Mouse (Mus musculus) spleen, postnatal 10 days (tissue): Measurements from ENCODE around the gene Haus4.

Experiments
- DNase-seq, 2 experiments: peaks; one replicate each; pipeline ENCODE4 v3.0.0; 2021 to 2022; ENCODE audit warnings: low spot score in 2 of 2

The Haus4 gene

DNA sequence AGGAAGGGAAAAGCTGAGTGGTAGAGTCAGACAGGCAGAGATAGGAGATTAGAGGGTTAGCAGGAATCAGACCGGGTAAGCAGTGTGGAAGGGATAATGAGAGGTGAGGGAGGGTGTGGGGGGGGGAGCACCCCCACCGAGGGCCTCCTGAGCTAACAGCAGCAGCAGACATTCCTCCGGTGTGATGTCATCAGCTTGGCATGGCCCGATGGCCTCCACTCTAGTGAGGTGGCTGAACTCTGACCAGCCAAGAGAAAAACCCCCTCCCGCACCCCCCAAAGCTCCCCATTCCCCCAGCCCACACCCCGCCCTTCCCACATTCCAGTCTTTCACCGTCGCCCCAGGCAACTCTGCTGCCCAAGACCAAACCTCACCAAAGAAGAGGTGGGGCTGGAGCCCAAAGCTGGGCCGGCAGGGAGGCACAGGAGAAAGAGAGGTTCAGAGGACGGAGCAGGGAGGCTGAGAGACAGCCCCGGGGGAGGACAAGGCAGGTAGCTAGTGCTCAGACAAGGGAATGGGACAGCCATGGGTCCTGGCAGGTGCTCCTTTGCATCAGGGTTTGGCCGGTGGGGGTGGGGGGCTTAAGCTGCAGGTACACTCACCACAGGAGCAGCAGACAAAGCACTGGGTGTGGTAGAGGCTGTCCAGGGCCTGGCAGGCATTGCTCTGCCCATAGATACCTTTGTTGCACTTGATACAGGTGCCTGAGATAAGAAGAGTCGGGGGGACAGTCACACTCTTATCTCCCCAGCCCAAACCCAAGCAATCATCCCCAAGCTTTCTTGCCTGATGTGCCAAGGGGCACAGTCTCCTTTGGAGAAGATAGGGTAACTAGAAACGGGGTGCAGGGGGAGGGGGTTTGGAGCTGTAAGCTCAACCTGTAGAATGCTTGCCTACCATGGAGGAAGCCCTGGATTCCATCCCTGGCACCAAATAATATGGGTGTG lies 18.6 kb upstream of the Haus4 start:
- no peak for DNase-seq

- no peak for DNase-seq
Observed at GRCm38 (mm10) chr14:54572122-54572521, 17.7 kb upstream of the Haus4 start.

- no peak for DNase-seq
Observed at GRCm38 (mm10) chr14:54569451-54570392, 15.3 kb upstream of the Haus4 start.

- DNase-seq: peak; percentile 60 to 80
Observed at GRCm38 (mm10) chr14:54568694-54569414, 14.4 kb upstream of the Haus4 start.

GRCm38 (mm10) chr14:54560527-54561242 lies 6.3 kb upstream of the Haus4 start:
- no peak for DNase-seq

DNA sequence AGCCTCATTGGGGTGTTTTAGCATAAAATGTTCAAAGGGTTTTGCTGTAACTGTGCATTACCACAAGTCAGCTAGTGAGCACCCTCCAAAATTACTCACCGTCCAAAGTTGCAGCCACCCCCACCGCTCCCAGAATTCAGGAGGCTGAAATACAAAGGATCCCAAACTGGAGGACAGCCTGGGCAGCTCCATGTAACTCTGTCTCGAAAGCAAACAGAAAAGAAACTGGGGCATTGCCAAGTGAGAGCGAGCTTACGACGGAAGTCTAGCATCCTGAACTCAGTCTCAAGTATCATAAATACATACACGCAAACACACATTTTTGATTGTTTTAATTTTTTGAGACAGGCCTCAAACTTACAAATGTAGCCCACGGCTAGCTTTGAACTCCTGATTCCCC lies 2.9 kb upstream of the Haus4 start:
- DNase-seq: no peak

- DNase-seq: peak in 1 of 2 experiments; percentile 74
Observed at GRCm38 (mm10) chr14:54553454-54553974, 902 bp downstream of the Haus4 start.

DNA sequence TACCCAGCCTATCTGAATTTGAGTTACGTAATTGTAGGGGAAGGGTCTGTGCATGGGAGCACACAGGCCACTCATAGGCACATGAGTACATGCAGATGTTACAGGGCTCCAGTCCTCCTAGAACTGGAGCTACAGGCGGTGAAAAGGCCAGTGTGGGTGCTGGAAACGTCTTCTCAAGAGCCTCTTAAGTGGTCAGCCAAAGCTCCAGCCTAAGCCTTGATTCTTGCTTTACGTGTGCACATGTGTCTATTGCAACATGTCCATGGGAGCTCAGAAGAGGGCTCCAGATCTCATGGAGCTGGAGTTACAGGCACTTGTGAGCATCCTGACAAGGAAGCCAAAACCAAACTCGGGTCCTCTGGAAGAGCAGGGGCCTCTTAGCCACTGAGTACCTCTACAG lies 9.7 kb downstream of the Haus4 start:
- no peak for DNase-seq

GRCm38 (mm10) chr14:54540771-54541170 lies 13.6 kb downstream of the Haus4 start:
- DNase-seq: no peak

DNA sequence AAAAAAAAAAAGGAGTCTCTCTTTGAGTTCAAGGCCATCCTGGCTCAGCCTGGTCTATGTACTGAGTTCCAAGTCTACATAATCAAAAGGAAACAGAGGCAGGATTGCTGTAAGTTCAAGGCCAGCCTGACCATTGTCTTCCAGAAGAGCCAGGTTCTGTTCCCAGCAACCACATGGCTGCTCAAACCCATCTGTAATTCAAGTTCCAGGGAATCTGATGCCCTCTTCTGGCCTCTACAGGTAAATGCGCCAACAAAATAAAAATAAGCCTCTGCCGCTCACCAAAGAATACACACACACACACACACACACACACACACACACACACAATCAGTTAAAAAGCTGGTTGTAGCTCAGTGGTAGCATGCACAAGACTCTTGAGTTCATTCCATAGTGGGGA lies 15.8 kb downstream of the Haus4 start:
- DNase-seq: no peak

DNA sequence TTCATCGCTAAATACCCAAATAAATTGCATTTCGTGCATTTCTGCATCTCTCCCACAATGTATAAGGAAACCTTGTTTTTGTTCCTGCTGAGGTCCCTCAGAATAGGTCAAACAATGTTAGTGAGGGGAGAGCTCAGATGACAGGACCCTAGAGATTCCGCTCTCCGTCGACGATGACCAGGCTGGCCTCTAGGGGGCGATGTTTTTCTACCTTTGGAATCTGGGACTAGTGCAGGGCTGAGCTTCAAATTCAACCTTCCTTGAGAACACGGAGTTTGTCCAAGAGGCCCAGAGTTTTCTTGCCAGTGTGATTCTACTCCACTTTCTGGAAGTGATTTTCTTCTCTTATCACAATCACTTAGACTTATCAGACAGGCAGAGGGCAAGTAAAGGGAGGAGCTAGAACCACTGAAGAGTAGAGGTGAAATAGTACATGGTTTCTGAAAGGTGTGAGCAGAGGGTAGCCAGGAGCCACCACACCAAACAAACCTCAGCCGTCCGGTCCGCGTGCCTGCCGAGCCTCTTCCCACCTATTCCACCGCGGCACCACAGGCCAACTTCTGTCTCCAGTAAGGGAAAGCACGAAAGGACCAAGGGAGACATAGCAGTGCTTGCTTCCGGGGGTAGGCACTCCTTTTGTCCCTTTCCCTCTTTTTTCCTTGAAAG lies 25.8 kb downstream of the Haus4 start:
- peak; percentile 76 to 86 for DNase-seq

GRCm38 (mm10) chr14:54528007-54528393 lies 26.4 kb downstream of the Haus4 start:
- no peak for DNase-seq

GRCm38 (mm10) chr14:54527227-54528006 lies 27.0 kb downstream of the Haus4 start:
- no peak for DNase-seq

- no peak for DNase-seq
Observed at GRCm38 (mm10) chr14:54523600-54523999, 30.8 kb downstream of the Haus4 start.

DNA sequence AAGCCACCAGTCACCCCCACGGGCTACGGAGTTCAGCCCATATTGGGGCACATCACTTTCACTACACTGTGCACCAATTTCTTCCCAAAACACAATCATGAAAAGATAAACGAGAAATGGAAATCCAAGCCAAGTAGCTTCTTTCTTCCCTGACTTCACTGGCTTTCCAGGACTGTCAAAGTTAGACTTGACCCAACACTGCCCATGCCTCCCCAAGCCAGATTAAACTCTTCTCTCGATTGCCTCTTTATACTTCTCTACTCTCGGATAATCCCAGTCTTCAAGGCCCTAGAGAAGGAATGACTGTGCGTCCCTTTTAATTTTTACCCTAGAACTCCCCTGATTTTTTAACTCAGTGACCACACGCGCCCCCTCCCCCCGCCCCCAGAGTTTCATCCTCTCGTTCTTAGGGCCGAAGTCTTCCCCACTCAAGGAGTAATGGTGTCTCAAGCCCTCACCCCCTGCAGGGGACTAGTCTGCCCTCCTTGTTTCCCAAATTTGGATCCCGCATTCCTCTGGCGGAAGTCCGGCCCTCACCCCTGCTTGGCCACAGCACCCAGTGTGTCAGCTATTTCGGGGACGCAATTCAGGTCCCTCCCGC lies 37.6 kb downstream of the Haus4 start:
- no peak for DNase-seq

DNA sequence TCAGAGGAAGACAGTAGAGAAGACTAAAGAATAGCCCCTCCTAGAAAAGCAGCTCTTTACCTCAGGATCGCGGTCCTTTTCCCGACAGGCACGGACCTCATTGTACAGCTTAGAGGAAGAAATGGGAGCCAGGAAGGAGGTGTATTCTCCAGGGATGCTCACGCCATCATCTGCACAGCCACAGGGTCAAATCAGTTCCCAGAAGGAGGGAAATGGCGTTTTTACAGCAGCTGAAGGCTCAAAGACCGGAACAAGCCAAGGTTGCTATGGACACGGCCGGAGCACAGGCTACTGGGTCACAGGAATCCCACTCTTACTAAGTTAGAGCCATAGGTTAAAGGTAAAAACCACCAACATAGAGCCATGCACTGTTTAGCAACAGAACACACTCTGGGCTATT lies 44.6 kb downstream of the Haus4 start:
- no peak for DNase-seq

DNA sequence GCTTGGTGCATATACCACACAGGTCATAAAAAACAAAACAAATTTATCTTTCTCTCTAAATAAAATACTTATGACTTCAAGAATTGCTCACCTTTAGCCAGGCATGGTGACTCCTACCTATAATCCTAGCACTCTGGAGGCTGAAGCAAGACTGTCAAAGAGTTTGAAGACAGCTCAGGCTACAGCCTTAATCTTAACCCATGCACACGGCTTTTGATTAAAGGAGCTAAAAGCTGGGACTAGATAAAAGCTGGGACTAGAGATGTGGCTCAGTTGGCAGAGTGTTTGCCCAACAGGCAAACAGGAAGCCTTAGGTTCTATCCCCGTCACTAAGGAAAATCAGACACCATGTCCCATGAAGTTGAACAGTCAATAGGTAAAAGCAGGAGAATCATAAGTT lies 51.3 kb downstream of the Haus4 start:
- no peak for DNase-seq

GRCm38 (mm10) chr14:54501365-54501764 lies 53.1 kb downstream of the Haus4 start:
- DNase-seq: no peak

DNA sequence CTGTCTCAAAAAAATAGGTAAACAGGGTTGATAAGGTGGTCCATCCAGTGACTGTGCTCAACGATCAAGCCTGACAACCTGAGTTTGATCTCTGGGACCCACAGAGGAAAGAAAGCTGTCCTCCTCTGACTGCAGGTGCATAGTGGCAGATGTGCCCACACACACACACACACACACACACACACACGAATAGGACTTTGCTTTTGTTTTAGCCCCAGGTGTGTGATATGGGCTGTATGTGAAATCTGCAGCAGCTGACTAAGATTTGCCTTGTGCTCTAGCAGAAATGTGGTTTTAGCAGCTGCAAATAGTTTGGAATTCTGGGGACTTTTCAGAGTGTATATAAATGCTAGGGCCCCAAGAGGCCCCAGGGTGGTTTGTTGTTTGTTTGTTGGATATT lies 55.1 kb downstream of the Haus4 start:
- no peak for DNase-seq
